Mouse (Mus musculus) hindbrain, embryonic 13.5 days (tissue): ENCODE results near the gene Acbd6. TPM values are rescaled to one million over a fixed set of nuclear protein-coding genes. Genes with fewer than 3 reads are reported as not detected.

Experiments
- ATAC-seq: fragments of 200-750 bp; cut with Nextera tagmentation; 2 replicates; pipeline ENCODE4 v1.8.0; 2017; ENCODE audit warnings: moderate TSS enrichment; ENCODE audit not compliant: low FRiP score
- H3K27ac ChIP-seq: fragments of 300-500 bp; sonication (generic); 2 replicates; pipeline ENCODE4 v1.5.1; 2015; ENCODE audit warnings: inconsistent platforms, mild to moderate bottlenecking, moderate library complexity
- H3K27me3 ChIP-seq: fragments of 300-500 bp; sonication (generic); 2 replicates; pipeline ENCODE4 v1.6.1; 2015; ENCODE audit warnings: mild to moderate bottlenecking, inconsistent platforms
- H3K36me3 ChIP-seq: fragments of 300-500 bp; sonication (generic); 2 replicates; pipeline ENCODE4 v1.6.1; 2015; ENCODE audit warnings: mild to moderate bottlenecking, inconsistent platforms
- H3K4me1 ChIP-seq: fragments of 300-500 bp; sonication (generic); replicated peaks from 2 replicates; pipeline ENCODE4 v1.6.1; 2015; ENCODE audit warnings: inconsistent platforms
- H3K4me2 ChIP-seq: fragments of 300-500 bp; sonication (generic); 2 replicates; pipeline ENCODE4 v1.6.1; 2015; ENCODE audit warnings: inconsistent platforms, mild to moderate bottlenecking, moderate library complexity
- H3K4me3 ChIP-seq: fragments of 300-500 bp; sonication (generic); 2 replicates; pipeline ENCODE4 v1.5.1; 2015; ENCODE audit warnings: mild to moderate bottlenecking, inconsistent platforms
- H3K9ac ChIP-seq: fragments of 300-500 bp; sonication (generic); 2 replicates; pipeline ENCODE4 v1.6.1; 2015; ENCODE audit warnings: mild to moderate bottlenecking, inconsistent platforms
- H3K9me3 ChIP-seq: fragments of 300-500 bp; sonication (generic); 2 replicates; pipeline ENCODE4 v1.6.1; 2016; ENCODE audit warnings: inconsistent platforms
- WGBS: fragments of 180-500 bp; shearing (Covaris S2); methylation state at CpG from one replicate; pipeline ENCODE4 v1.1.7; 2015; 5-methylcytosine and 5-hydroxymethylcytosine counted together
- polyA plus RNA-seq: library from polyadenylated mRNA; unstranded; fragments of >200 nt; fragmentation: Nextera tagmentation; extraction: Ambion mirVana; gene quantifications from 2 replicates; pipeline ENCODE4 v1.2.1, GENCODE M21; 2015

Acbd6 gene
- polyA plus RNA-seq, 1 experiment from 2014 or later = 81.2 TPM

GRCm38 (mm10) chr1:155715366-155715765 lies 157.4 kb downstream of the Acbd6 start:
- H3K27ac ChIP-seq = no peak overlapping the region
- H3K27me3 ChIP-seq = peaks cover 67% of the 10 kb centered on the region
- no peaks in the 10 kb centered on the region for H3K36me3 ChIP-seq
- no peaks in the 10 kb centered on the region for H3K9me3 ChIP-seq
- H3K4me3 ChIP-seq = no peak overlapping the region
- peaks cover 21% of the 10 kb centered on the region; the same call in 1 of the 2 replicates for H3K4me1 ChIP-seq
- no peak overlapping the region for H3K9ac ChIP-seq
- no peak for ATAC-seq
- H3K4me2 ChIP-seq = no peak overlapping the region

GRCm38 (mm10) chr1:155717301-155717700 lies 159.4 kb downstream of the Acbd6 start:
- H3K9me3 ChIP-seq = no peaks in the 10 kb centered on the region
- ATAC-seq = no peak
- H3K36me3 ChIP-seq = no peaks in the 10 kb centered on the region
- no peak overlapping the region for H3K27ac ChIP-seq
- no peak overlapping the region for H3K4me2 ChIP-seq
- no peak overlapping the region for H3K9ac ChIP-seq
- WGBS = 93% methylated on average over 12 of the region's 12 CpGs
- H3K27me3 ChIP-seq = peaks cover 84% of the 10 kb centered on the region
- H3K4me1 ChIP-seq = peaks cover 19% of the 10 kb centered on the region
- no peak overlapping the region for H3K4me3 ChIP-seq

- no peaks in the 10 kb centered on the region for H3K9me3 ChIP-seq
- no peak overlapping the region for H3K4me3 ChIP-seq
- H3K4me2 ChIP-seq = no peak overlapping the region
- 56% methylated on average over 3 of the region's 3 CpGs for WGBS
- no peak overlapping the region for H3K9ac ChIP-seq
- H3K36me3 ChIP-seq = no peaks in the 10 kb centered on the region
- H3K27me3 ChIP-seq = peaks cover 91% of the 10 kb centered on the region
- no peak overlapping the region for H3K27ac ChIP-seq
- ATAC-seq = no peak
- H3K4me1 ChIP-seq = peaks cover 21% of the 10 kb centered on the region
Observed at GRCm38 (mm10) chr1:155718851-155719250, 160.9 kb downstream of the Acbd6 start.

GRCm38 (mm10) chr1:155720006-155720405 lies 162.1 kb downstream of the Acbd6 start:
- Histone ChIP-seq H3K36me3 (no peaks in the 10 kb centered on the region), H3K4me3 (no peak overlapping the region), H3K4me1 (peaks cover 21% of the 10 kb centered on the region), H3K27ac (no peak overlapping the region), H3K27me3 (peaks cover 91% of the 10 kb centered on the region), H3K9ac (no peak overlapping the region), H3K9me3 (no peaks in the 10 kb centered on the region), H3K4me2 (no peak overlapping the region)
- WGBS = 59% methylated on average over 5 of the region's 5 CpGs
- no peak for ATAC-seq

GRCm38 (mm10) chr1:155721443-155721842 lies 163.5 kb downstream of the Acbd6 start:
- 26% methylated on average over 8 of the region's 8 CpGs for WGBS
- Histone ChIP-seq H3K27me3 (peaks cover 94% of the 10 kb centered on the region), H3K9ac (no peak overlapping the region), H3K4me1 (peaks cover 21% of the 10 kb centered on the region), H3K4me3 (no peak overlapping the region), H3K4me2 (no peak overlapping the region), H3K36me3 (no peaks in the 10 kb centered on the region), H3K9me3 (no peaks in the 10 kb centered on the region), H3K27ac (no peak overlapping the region)
- no peak for ATAC-seq

- peaks cover 21% of the 10 kb centered on the region for H3K4me1 ChIP-seq
- no peak overlapping the region for H3K27ac ChIP-seq
- peaks cover 93% of the 10 kb centered on the region for H3K27me3 ChIP-seq
- H3K4me2 ChIP-seq = peak overlapping the region; percentile 41
- no peaks in the 10 kb centered on the region for H3K36me3 ChIP-seq
- WGBS = under 1% methylated on average over 13 of the region's 13 CpGs
- H3K9me3 ChIP-seq = no peaks in the 10 kb centered on the region
- 0 out of 2 replicates have a peak, but pooled peaks have one; percentile 37 for ATAC-seq
- H3K4me3 ChIP-seq = peak overlapping the region; percentile 24
- H3K9ac ChIP-seq = peak overlapping the region; percentile 55
Observed at GRCm38 (mm10) chr1:155722185-155722584, 164.3 kb downstream of the Acbd6 start.

- no peak overlapping the region for H3K4me3 ChIP-seq
- H3K4me1 ChIP-seq = peaks cover 22% of the 10 kb centered on the region
- H3K36me3 ChIP-seq = no peaks in the 10 kb centered on the region
- peaks cover 93% of the 10 kb centered on the region for H3K27me3 ChIP-seq
- no peaks in the 10 kb centered on the region for H3K9me3 ChIP-seq
- no peak overlapping the region for H3K9ac ChIP-seq
- no peak overlapping the region for H3K27ac ChIP-seq
- ATAC-seq = no peak
- WGBS = 68% methylated on average over 3 of the region's 3 CpGs
- no peak overlapping the region for H3K4me2 ChIP-seq
Observed at GRCm38 (mm10) chr1:155724301-155724700, 166.4 kb downstream of the Acbd6 start.

- 53% methylated on average over 2 of the region's 2 CpGs for WGBS
Observed at GRCm38 (mm10) chr1:155725876-155726275, 168.0 kb downstream of the Acbd6 start.

GRCm38 (mm10) chr1:155727830-155728229 lies 169.9 kb downstream of the Acbd6 start:
- H3K9me3 ChIP-seq = no peaks in the 10 kb centered on the region
- peaks cover 14% of the 10 kb centered on the region for H3K4me1 ChIP-seq
- H3K36me3 ChIP-seq = no peaks in the 10 kb centered on the region
- ATAC-seq = no peak
- H3K4me3 ChIP-seq = no peak overlapping the region
- no peak overlapping the region for H3K27ac ChIP-seq
- H3K4me2 ChIP-seq = no peak overlapping the region
- H3K9ac ChIP-seq = no peak overlapping the region
- WGBS = 26% methylated on average over 10 of the region's 10 CpGs
- H3K27me3 ChIP-seq = peaks cover 98% of the 10 kb centered on the region

More at GRCm38 (mm10) chr1:155725876-155726275, 168.0 kb downstream of the Acbd6 start:
- Histone ChIP-seq H3K4me3 (no peak overlapping the region), H3K27me3 (peaks cover 93% of the 10 kb centered on the region), H3K9ac (no peak overlapping the region), H3K9me3 (no peaks in the 10 kb centered on the region), H3K27ac (no peak overlapping the region), H3K4me2 (no peak overlapping the region), H3K4me1 (peaks cover 25% of the 10 kb centered on the region), H3K36me3 (no peaks in the 10 kb centered on the region)
- ATAC-seq = no peak

GRCm38 (mm10) chr1:155729113-155729795 lies 171.3 kb downstream of the Acbd6 start:
- peak; percentile 38; the same call in 1 of the 2 replicates for ATAC-seq
- under 1% methylated on average over 23 of the region's 23 CpGs for WGBS
- H3K36me3 ChIP-seq = no peaks in the 10 kb centered on the region
- H3K9ac ChIP-seq = peak overlapping the region; percentile 31; the same call in 1 of the 2 replicates
- no peaks in the 10 kb centered on the region for H3K9me3 ChIP-seq
- H3K4me3 ChIP-seq = peak overlapping the region; percentile 21; the same call in 1 of the 2 replicates
- H3K27ac ChIP-seq = no peak overlapping the region
- peaks cover 98% of the 10 kb centered on the region for H3K27me3 ChIP-seq
- peak overlapping the region; percentile 45 for H3K4me2 ChIP-seq
- peaks cover 12% of the 10 kb centered on the region for H3K4me1 ChIP-seq

GRCm38 (mm10) chr1:155731156-155731555 lies 173.2 kb downstream of the Acbd6 start:
- no peak overlapping the region for H3K4me2 ChIP-seq
- H3K36me3 ChIP-seq = no peaks in the 10 kb centered on the region
- no peak overlapping the region for H3K9ac ChIP-seq
- no peak for ATAC-seq
- no peak overlapping the region for H3K27ac ChIP-seq
- H3K4me3 ChIP-seq = no peak overlapping the region
- H3K4me1 ChIP-seq = peaks cover 12% of the 10 kb centered on the region
- no peaks in the 10 kb centered on the region for H3K9me3 ChIP-seq
- H3K27me3 ChIP-seq = peaks cover 97% of the 10 kb centered on the region
- 3% methylated on average over 2 of the region's 2 CpGs for WGBS

- under 1% methylated on average over 26 of the region's 26 CpGs for WGBS
- Histone ChIP-seq H3K27ac (no peak overlapping the region), H3K4me1 (peaks cover 12% of the 10 kb centered on the region; the same call in 1 of the 2 replicates), H3K9me3 (no peaks in the 10 kb centered on the region), H3K4me3 (no peak overlapping the region), H3K9ac (no peak overlapping the region), H3K4me2 (0 out of 2 replicates have a peak overlapping the region, but pooled peaks have one; percentile 21), H3K27me3 (peaks cover 99% of the 10 kb centered on the region), H3K36me3 (no peaks in the 10 kb centered on the region)
- ATAC-seq = no peak
Observed at GRCm38 (mm10) chr1:155736096-155736825, 178.3 kb downstream of the Acbd6 start.
